Mouse (Mus musculus): ENCODE measurements around the gene Pdgfd.

DNA sequence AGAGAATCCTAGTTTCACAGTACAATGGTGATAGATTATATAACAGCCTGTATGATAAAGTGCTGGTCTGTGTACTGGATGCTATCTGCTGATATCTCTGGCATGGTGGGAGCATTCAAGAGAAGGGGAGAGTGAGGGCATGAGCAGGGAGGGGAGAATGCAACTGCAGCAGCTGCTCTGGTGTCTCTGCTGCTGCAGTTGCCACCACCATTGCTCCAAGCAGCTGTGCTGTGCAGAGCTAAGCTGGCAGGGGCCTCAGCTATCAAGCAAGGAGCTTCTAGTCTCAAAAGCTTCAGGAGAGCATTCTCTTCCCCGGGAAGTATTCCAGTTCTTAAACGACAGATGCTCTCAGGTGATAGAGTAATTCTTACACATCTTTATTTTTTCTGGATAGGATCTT, 192.4 kb downstream of the Pdgfd start:
- no peak for TF ChIP-seq CTCF (IDR thresholded peaks at IDR 0.05; ENCODE audit: low read depth, low read length)
- no peak for TF ChIP-seq POLR2A (IDR thresholded peaks at IDR 0.05; ENCODE audit: borderline replicate concordance, low read depth, low read length)
